Mouse (Mus musculus) layer of hippocampus, adult 6 months (tissue): Measurements from ENCODE around the gene Olfr1033. TPM values are rescaled to one million over a fixed set of nuclear protein-coding genes. Genes with fewer than 3 reads are reported as not detected.

Experiments
- long read RNA-seq, 2 experiments: library from polyadenylated mRNA; unstranded; transcript quantifications; one replicate each; pipeline ENCODE4 v2.0.0; 2019 to 2020
- polyA plus RNA-seq: library from polyadenylated mRNA; unstranded; fragments of <200 nt; fragmentation: Nextera tagmentation; gene quantifications from 2 replicates; pipeline ENCODE4 v1.2.3, GENCODE M21; 2021

Olfr1033 gene
- polyA plus RNA-seq, result not detected in 2 replicates
- long read RNA-seq, experiment 1, result 0 reads
- long read RNA-seq, experiment 2, partial matches to known transcripts, result 0 of 6 reads
- long read RNA-seq, experiment 2, other reads (novel, unspliced or antisense), result 6 of 6 reads

DNA sequence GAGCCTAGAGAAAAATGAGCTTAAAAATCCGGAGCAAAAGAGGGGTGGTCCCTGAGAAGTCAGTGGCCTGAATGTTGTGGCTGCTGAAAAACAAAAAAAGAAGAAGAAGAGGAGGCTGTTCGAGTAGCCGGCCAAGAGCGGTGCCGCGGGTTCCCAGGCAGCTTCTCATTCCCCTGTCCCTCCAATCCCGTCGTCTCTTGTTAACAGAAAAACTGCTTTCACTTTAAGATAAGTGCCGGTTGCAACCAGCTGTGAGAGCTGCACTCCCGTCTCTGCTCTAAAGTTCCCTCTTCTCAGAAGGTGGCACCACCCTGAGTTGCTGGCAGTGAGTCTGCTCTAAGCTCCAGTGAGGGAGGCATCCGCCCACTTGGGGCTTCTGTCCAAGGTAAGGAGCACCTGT is at the start of gene Olfr1033:
Olfr1033 (plus strand) TSS at position 228 of the 400 bp plus-strand sequence.

DNA sequence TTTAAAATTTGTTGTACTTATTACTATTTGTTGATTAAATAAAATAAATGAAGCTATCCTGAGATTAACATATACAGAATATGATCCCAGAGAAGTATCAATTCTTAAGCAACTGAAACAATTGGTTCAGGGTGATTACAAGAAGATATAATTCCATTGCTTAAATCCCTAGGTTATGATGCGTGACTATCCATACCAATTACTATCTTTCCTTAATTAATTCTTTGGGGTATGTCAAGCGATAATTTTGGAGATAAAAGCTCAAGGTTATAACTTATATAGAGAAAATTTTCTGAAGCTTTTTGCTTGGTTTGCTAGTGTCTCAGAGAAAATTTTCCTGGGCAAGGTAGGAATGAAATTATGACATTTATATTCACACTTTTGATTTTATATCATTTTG is 46.8 kb upstream of the Olfr1033 start, which contains the start of gene Olfr1029:
Olfr1029 (plus strand) TSS at position 301 of the 400 bp plus-strand sequence.

DNA sequence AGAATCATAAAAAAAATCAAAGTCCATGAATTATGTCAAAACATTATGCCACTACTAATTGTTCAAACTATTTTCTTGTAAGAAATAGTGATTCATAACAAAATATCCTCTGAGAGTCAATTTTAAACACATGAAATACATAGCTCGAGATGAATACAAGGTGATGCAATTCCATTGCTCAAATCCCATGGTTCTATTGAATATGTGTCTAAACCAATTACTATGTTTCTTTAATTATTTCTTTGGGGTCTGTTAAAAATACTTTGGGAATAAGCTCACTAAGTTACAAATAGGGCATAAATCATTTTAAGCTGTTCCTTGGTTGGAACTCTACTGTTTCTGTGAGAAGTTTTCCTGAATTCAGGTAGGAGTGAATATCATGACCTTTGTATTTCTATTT is 41.5 kb upstream of the Olfr1033 start, which contains the start of gene Olfr1030:
Olfr1030 (plus strand) TSS at position 301 of the 400 bp plus-strand sequence.

DNA sequence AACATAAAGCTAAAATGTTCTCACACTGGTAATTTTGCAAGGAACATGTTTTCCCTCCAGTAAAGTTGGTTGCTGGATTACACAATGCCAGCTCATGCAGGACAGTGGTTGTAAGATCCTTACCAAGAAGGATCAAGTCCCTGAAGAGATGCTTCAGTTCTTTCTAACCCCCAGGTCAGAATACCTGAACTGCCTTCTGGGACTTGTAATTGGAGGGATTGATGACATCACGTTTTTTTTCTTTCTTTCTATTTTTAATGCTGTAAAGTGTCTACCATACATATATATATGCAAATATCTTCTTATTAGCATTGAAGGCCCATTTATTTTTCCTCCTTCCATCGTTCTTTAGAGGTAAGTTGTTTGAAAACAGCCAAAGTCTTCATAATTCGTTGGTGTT is 30.4 kb upstream of the Olfr1033 start, which contains the start of gene Olfr1031:
Olfr1031 (plus strand) TSS at position 301 of the 400 bp plus-strand sequence.

DNA sequence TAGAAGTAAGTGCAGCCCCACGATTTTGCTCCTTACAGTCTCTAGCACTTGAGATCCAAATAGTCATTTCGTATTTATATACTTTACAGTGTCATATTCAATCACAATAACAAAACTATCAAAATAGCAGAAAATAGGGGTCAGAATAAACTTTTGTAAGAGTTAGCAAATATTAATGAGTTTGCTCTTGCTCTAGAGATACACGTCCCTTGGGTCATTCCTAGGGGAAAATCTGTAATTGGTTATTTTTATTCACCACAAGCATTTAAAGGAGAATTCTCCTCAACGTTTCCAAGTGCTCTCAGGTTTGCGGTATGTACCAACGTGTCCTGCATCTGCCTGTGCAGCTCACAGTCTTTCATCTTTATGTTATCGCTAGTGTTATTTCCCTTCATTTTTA is 15.2 kb upstream of the Olfr1033 start, which contains the start of gene Olfr1032:
Olfr1032 (plus strand) TSS at position 301 of the 400 bp plus-strand sequence.

DNA sequence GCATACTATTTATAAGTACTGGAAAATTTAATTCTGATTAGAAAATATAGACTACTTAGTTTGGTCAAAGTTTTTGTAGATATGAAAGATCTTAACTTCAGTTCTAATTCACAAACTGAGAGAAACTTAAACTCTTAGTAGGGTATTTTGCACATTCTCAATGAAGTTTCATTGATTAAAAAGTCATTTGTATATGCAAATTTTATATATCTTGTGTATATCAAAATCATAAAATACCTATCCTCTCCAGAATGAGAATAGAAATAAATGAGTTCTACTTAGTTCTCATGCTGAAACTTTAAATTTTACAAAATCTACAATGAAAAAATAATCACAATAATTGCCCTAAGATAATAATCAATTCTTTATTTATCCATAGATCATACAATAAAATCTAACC is 25.1 kb downstream of the Olfr1033 start, which contains the start of gene Olfr1034:
Olfr1034 (plus strand) TSS at position 301 of the 400 bp plus-strand sequence.

DNA sequence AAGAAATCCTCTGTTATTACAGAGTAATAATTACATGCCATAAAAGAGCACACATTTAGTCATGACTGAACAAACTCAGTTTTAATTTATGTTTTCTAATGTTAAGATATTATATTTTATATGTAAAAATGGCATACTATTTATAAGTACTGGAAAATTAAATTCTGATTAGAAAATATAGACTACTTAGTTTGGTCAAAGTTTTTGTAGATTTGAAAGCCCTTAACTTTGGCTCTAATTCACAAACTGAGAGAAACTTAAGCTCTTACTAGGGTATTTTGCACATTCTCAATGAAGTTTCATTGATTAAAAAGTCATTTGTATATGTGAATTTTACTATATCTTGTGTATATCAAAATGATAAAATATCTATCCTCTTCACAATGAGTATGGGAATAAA is 53.3 kb downstream of the Olfr1033 start, which contains the start of gene Olfr1036:
Olfr1036 (plus strand) TSS at position 301 of the 400 bp plus-strand sequence.

DNA sequence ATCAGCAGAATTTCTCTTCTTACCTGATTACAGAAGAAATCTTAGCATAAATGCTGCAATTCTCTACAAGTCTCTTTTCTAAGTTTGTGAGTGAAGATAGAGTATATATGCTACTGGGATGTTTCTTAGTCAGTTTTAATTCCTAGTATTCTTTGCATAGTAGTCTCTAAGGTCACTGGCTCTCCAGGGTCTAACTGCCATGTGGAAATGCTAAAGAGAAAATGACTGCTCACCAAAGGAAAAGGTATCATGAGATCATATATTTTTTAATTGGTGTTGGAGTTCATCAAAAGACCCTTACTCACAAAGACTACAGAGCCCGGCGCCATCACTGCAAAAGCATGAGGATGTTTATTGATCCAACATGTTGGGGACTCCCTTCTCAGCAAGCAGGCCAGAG is 66.9 kb downstream of the Olfr1033 start, which contains the start of gene Olfr1037:
Olfr1037 (minus strand) TSS at position 101 of the 400 bp plus-strand sequence.

Other genes with a start within 250 kb of the Olfr1033 start
- not detected in 2 replicates for gene Olfr1014, start 247.9 kb upstream of the Olfr1033 start, polyA plus RNA-seq
- gene Olfr1015, start 238.6 kb upstream of the Olfr1033 start, polyA plus RNA-seq, result not detected in 2 replicates
- not detected in 2 replicates for gene Olfr1016, start 218.1 kb upstream of the Olfr1033 start, polyA plus RNA-seq
- gene Olfr1018, start 202.2 kb upstream of the Olfr1033 start, polyA plus RNA-seq, result not detected in 2 replicates
- gene Olfr1019, start 175.2 kb upstream of the Olfr1033 start, polyA plus RNA-seq, result not detected in 2 replicates
- not detected in 2 replicates for gene Olfr1020, start 173.6 kb upstream of the Olfr1033 start, polyA plus RNA-seq
- gene Olfr1022, start 152.0 kb upstream of the Olfr1033 start, polyA plus RNA-seq, result not detected in 2 replicates
- gene Olfr1023, start 135.0 kb upstream of the Olfr1033 start, polyA plus RNA-seq, result not detected in 2 replicates
- gene Olfr1024, start 115.6 kb upstream of the Olfr1033 start, polyA plus RNA-seq, result not detected in 2 replicates
- not detected in 2 replicates for gene Olfr1025-ps1, start 105.4 kb upstream of the Olfr1033 start, polyA plus RNA-seq
- not detected in 2 replicates for gene Olfr1026, start 99.1 kb upstream of the Olfr1033 start, polyA plus RNA-seq
- not detected in 2 replicates for gene Olfr1028, start 70.2 kb upstream of the Olfr1033 start, polyA plus RNA-seq
- gene Olfr1029, start 46.7 kb upstream of the Olfr1033 start, polyA plus RNA-seq, result not detected in 2 replicates
- not detected in 2 replicates for gene Olfr1030, start 41.4 kb upstream of the Olfr1033 start, polyA plus RNA-seq
- gene Olfr1031, start 30.3 kb upstream of the Olfr1033 start, polyA plus RNA-seq, result not detected in 2 replicates
- gene Olfr1032, start 15.1 kb upstream of the Olfr1033 start, polyA plus RNA-seq, result not detected in 2 replicates
- not detected in 2 replicates for gene Olfr1034, start 25.2 kb downstream of the Olfr1033 start, polyA plus RNA-seq
- gene Olfr1036, start 53.4 kb downstream of the Olfr1033 start, polyA plus RNA-seq, result not detected in 2 replicates
- not detected in 2 replicates for gene Olfr1037, start 66.8 kb downstream of the Olfr1033 start, polyA plus RNA-seq
- gene Olfr1039, start 115.3 kb downstream of the Olfr1033 start, polyA plus RNA-seq, result not detected in 2 replicates
- not detected in 2 replicates for gene Olfr1040, start 126.1 kb downstream of the Olfr1033 start, polyA plus RNA-seq
- gene Olfr1042, start 141.2 kb downstream of the Olfr1033 start, polyA plus RNA-seq, result not detected in 2 replicates
- not detected in 2 replicates for gene Olfr1043, start 146.9 kb downstream of the Olfr1033 start, polyA plus RNA-seq
- gene Olfr1044, start 157.2 kb downstream of the Olfr1033 start, polyA plus RNA-seq, result not detected in 2 replicates
- not detected in 2 replicates for gene Olfr52, start 165.1 kb downstream of the Olfr1033 start, polyA plus RNA-seq
- gene Olfr1045, start 182.4 kb downstream of the Olfr1033 start, polyA plus RNA-seq, result not detected in 2 replicates
- not detected in 2 replicates for gene Olfr1046, start 198.7 kb downstream of the Olfr1033 start, polyA plus RNA-seq
- gene Olfr1047, start 210.8 kb downstream of the Olfr1033 start, polyA plus RNA-seq, result not detected in 2 replicates
- gene Olfr1048, start 219.7 kb downstream of the Olfr1033 start, polyA plus RNA-seq, result not detected in 2 replicates
- gene Olfr1049, start 237.7 kb downstream of the Olfr1033 start, polyA plus RNA-seq, result not detected in 2 replicates